ENCODE assay signal across 8 mouse cellular contexts in the genomic region with DNA sequence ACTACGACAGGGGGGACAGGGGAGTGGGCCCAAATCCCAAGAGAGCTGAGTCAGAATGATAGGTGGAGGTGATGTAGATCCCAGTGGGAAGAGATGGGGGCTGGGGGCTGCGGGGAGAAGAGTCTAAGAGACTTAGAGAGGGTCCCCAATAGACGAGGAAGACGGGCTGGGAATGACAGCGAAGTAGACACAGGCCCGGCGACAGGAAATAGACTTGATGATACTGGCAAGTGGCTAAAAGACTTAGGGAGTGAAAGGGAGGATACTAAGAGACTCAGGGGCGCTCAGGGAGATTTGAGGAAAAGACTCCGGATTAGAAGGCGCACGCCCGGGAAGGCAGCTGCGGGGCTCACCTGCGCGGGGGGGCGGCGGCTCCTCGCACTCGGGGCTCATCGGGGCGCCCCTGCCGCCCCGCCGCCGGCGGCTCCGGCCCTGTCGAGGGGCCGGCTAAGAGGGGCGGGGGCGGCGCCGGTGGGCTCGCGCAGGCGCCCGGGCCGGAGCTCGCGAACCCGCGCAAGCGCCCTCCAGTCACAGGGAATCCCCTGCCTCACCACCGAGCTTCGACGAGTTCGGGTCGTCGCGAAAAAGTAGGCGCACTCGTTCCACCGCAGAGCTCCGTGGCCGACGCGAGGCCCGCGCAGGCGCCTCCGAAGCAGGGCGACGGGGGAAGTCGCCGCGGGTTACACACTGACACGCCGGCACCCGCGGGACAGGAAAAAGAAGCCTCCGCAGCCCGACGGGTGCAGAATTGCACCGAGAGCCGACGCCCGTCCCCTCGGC. TPM values are rescaled to one million over a fixed set of nuclear protein-coding genes. Genes with fewer than 3 reads are reported as not detected.
A peak's percentile ranks its signal among the peaks of the same experiment; 100 is the strongest.
DNase-seq lines count a peak whose midpoint lies in the region; ATAC-seq and TF ChIP-seq lines count a peak whose summit lies in the region.

No protein-coding gene starts in this region.

- under 1% methylated on average over 62 of the region's 78 CpGs for WGBS in heart, embryonic 15.5 days
- under 1% methylated on average over 71 of the region's 78 CpGs for WGBS in limb, embryonic 12.5 days

- peak; percentile 66 for ATAC-seq in heart, embryonic 15.5 days (replicated peaks; ENCODE audit: insufficient number of reproducible peaks, insufficient read depth, low FRiP score, low read depth)
- peak; percentile 63 for ATAC-seq in limb, embryonic 12.5 days (ENCODE audit: insufficient number of reproducible peaks, insufficient read depth, low FRiP score, low TSS enrichment, low read depth)

- H3K79me2 ChIP-seq in myocyte (ENCODE audit: control insufficient read depth, insufficient read depth): peaks cover 50% of the 10 kb centered on the region

- peaks cover 2% of the 10 kb centered on the region for H3K36me3 ChIP-seq in heart, embryonic 15.5 days
- H3K36me3 ChIP-seq in limb, embryonic 12.5 days: peaks cover 19% of the 10 kb centered on the region
- no peaks in the 10 kb centered on the region for H3K36me3 ChIP-seq in myocyte (ENCODE audit: control insufficient read depth, insufficient read depth)

- no peak for TF ChIP-seq POLR2A in myocyte (IDR thresholded peaks at IDR 0.05; ENCODE audit: insufficient read length, low read depth)

- peak overlapping the region; percentile 98 for H3K9ac ChIP-seq in heart, embryonic 15.5 days
- H3K9ac ChIP-seq in limb, embryonic 12.5 days (replicated peaks): peak overlapping the region; percentile 93

- DNase-seq in embryo, embryonic 10 days (ENCODE audit: low spot score): peak; percentile 60
- no peak for DNase-seq in embryo, embryonic 10.5 days (ENCODE audit: low spot score)
- peak; percentile 53 for DNase-seq in CD4-positive helper T cell, adult 2 months (ENCODE audit: low read depth, low spot score)
- peak; percentile 74 to 78 for DNase-seq in cerebellum, postnatal 10 days
- DNase-seq in frontal cortex, postnatal 10 days (ENCODE audit: low spot score in 2 of 2): no peak

- peak overlapping the region; percentile 94 for H3K4me3 ChIP-seq in heart, embryonic 15.5 days
- H3K4me3 ChIP-seq in limb, embryonic 12.5 days (replicated peaks): peak overlapping the region; percentile 83
- peak overlapping the region; percentile 66 for H3K4me3 ChIP-seq in myocyte

- H3K27me3 ChIP-seq in heart, embryonic 15.5 days: no peaks in the 10 kb centered on the region
- H3K27me3 ChIP-seq in limb, embryonic 12.5 days: no peaks in the 10 kb centered on the region
- H3K27me3 ChIP-seq in myocyte (ENCODE audit: control insufficient read depth, insufficient read depth, insufficient read length): no peaks in the 10 kb centered on the region

- peak overlapping the region; percentile 86 for H3K4me2 ChIP-seq in heart, embryonic 15.5 days
- peak overlapping the region; percentile 99 for H3K4me2 ChIP-seq in limb, embryonic 12.5 days
- H3K4me2 ChIP-seq in myocyte (ENCODE audit: low read depth): peak overlapping the region; percentile 84

- H3K27ac ChIP-seq in heart, embryonic 15.5 days: peak overlapping the region; percentile 96
- H3K27ac ChIP-seq in limb, embryonic 12.5 days: peak overlapping the region; percentile 97

- H3ac ChIP-seq in myocyte (ENCODE audit: control insufficient read depth, insufficient read length): peak overlapping the region; percentile 29

- peaks cover 35% of the 10 kb centered on the region for H3K4me1 ChIP-seq in heart, embryonic 15.5 days (replicated peaks)
- H3K4me1 ChIP-seq in limb, embryonic 12.5 days (replicated peaks): peaks cover 40% of the 10 kb centered on the region

- H3K9me3 ChIP-seq in heart, embryonic 15.5 days (replicated peaks): no peaks in the 10 kb centered on the region
- no peaks in the 10 kb centered on the region for H3K9me3 ChIP-seq in limb, embryonic 12.5 days

TF ChIP-seq in myocyte, 11 proteins besides CTCF, POLR2A, EP300 and RAD21:
- TF ChIP-seq E2F4 (IDR thresholded peaks at IDR 0.05; ENCODE audit: insufficient read depth): no peak
- TF ChIP-seq MYOG (IDR thresholded peaks at IDR 0.05; ENCODE audit: control insufficient read depth in 1 of 3, insufficient read depth in 1 of 3, insufficient read length in 2 of 3, low read depth in 2 of 3): no peak
- no peak for TF ChIP-seq MYOD1 (IDR thresholded peaks at IDR 0.05; ENCODE audit: control insufficient read depth in 1 of 3, insufficient read length in 2 of 3, low read depth in 2 of 3)
- TF ChIP-seq TCF12 (IDR thresholded peaks at IDR 0.05; ENCODE audit: insufficient read depth, poor library complexity, severe bottlenecking): no peak
- TF ChIP-seq MAX (IDR thresholded peaks at IDR 0.05; ENCODE audit: low read depth): no peak
- TF ChIP-seq SRF (IDR thresholded peaks at IDR 0.05; ENCODE audit: control insufficient read depth, insufficient read length, low read depth): no peak
- TF ChIP-seq TCF3 (IDR thresholded peaks at IDR 0.05; ENCODE audit: insufficient read length, low read depth): no peak
- no peak for TF ChIP-seq REST (IDR thresholded peaks at IDR 0.05; ENCODE audit: insufficient read depth, insufficient read length)
- TF ChIP-seq USF1 (IDR thresholded peaks at IDR 0.05; ENCODE audit: low read depth): no peak
- TF ChIP-seq CEBPB (IDR thresholded peaks at IDR 0.05; ENCODE audit: insufficient read depth, poor library complexity, severe bottlenecking): no peak
- TF ChIP-seq POLR2AphosphoS2 (IDR thresholded peaks at IDR 0.05; ENCODE audit: insufficient read length, low read depth): no peak

RNA-seq across cellular contexts. Expression of a gene that starts 0.5 kb away (rescaled TPM):
- 6.2 and 8.2 TPM in 2 replicates for polyA plus RNA-seq in heart, embryonic 15.5 days (2015; fragmentation: Nextera tagmentation; extraction: Ambion mirVana)
- 10.6 and 14.8 TPM in 2 replicates for polyA plus RNA-seq in limb, embryonic 12.5 days (2016; fragmentation: Nextera tagmentation; extraction: Ambion mirVana)
- 46.1 TPM for polyA plus RNA-seq in myocyte (2012; fragmentation: generic; extraction: Trizol)

RNA-seq across cellular contexts. Expression of a gene that starts 26.6 kb away (rescaled TPM):
- polyA plus RNA-seq in heart, embryonic 15.5 days (2015; fragmentation: Nextera tagmentation; extraction: Ambion mirVana): 71.7 and 81.2 TPM in 2 replicates
- 107 and 111 TPM in 2 replicates for polyA plus RNA-seq in limb, embryonic 12.5 days (2016; fragmentation: Nextera tagmentation; extraction: Ambion mirVana)
- 67.5 TPM for polyA plus RNA-seq in myocyte (2012; fragmentation: generic; extraction: Trizol)

RNA-seq across cellular contexts. Expression of a gene that starts 27.1 kb away (rescaled TPM):
- 1.5 and 1.6 TPM in 2 replicates for polyA plus RNA-seq in heart, embryonic 15.5 days (2015; fragmentation: Nextera tagmentation; extraction: Ambion mirVana)
- 1.9 and 2.4 TPM in 2 replicates for polyA plus RNA-seq in limb, embryonic 12.5 days (2016; fragmentation: Nextera tagmentation; extraction: Ambion mirVana)
- 2.2 TPM for polyA plus RNA-seq in myocyte (2012; fragmentation: generic; extraction: Trizol)

RNA-seq across cellular contexts. Expression of a gene that starts 32.1 kb away (rescaled TPM):
- 0.79 TPM in 2 replicates for polyA plus RNA-seq in heart, embryonic 15.5 days (2015; fragmentation: Nextera tagmentation; extraction: Ambion mirVana)
- polyA plus RNA-seq in limb, embryonic 12.5 days (2016; fragmentation: Nextera tagmentation; extraction: Ambion mirVana): 2.4 and 3.6 TPM in 2 replicates
- 7.0 TPM for polyA plus RNA-seq in myocyte (2012; fragmentation: generic; extraction: Trizol)

RNA-seq across cellular contexts. Expression of a gene that starts 54.5 kb away (rescaled TPM):
- not detected in 2 replicates for polyA plus RNA-seq in heart, embryonic 15.5 days (2015; fragmentation: Nextera tagmentation; extraction: Ambion mirVana)
- not detected in 2 replicates for polyA plus RNA-seq in limb, embryonic 12.5 days (2016; fragmentation: Nextera tagmentation; extraction: Ambion mirVana)
- polyA plus RNA-seq in myocyte (2012; fragmentation: generic; extraction: Trizol): not detected

Comparison
In these comparisons a context has a peak if more than half of its experiments do, and no peak if none do; other contexts are left out.
1. DNase-seq: peak in embryo, embryonic 10 days (single experiment), CD4-positive helper T cell, adult 2 months (single experiment) and cerebellum, postnatal 10 days (2 of 2); none in embryo, embryonic 10.5 days (single experiment) and frontal cortex, postnatal 10 days (0 of 2).
2. Peak in every context shown above with its lines, with median percentiles within 50 percentile points of each other: H3K4me2 ChIP-seq and H3K4me3 ChIP-seq.